Mouse (Mus musculus) bone marrow, adult 2 months (tissue): Measurements from ENCODE around the gene Rcc2.

Source experiments
- CTCF ChIP-seq: fragments of 200-500 bp; IDR thresholded peaks from 2 replicates; pipeline ENCODE4 v1.5.1; 2011; ENCODE audit warnings: low read length, control low read depth; ENCODE audit not compliant: control insufficient read depth, insufficient read depth
- POLR2A ChIP-seq: fragments of 200-500 bp; IDR thresholded peaks from 2 replicates; pipeline ENCODE4 v1.6.1; 2011; ENCODE audit warnings: low read depth, mild to moderate bottlenecking, control low read depth, low read length, borderline replicate concordance; ENCODE audit not compliant: control insufficient read depth

DNA sequence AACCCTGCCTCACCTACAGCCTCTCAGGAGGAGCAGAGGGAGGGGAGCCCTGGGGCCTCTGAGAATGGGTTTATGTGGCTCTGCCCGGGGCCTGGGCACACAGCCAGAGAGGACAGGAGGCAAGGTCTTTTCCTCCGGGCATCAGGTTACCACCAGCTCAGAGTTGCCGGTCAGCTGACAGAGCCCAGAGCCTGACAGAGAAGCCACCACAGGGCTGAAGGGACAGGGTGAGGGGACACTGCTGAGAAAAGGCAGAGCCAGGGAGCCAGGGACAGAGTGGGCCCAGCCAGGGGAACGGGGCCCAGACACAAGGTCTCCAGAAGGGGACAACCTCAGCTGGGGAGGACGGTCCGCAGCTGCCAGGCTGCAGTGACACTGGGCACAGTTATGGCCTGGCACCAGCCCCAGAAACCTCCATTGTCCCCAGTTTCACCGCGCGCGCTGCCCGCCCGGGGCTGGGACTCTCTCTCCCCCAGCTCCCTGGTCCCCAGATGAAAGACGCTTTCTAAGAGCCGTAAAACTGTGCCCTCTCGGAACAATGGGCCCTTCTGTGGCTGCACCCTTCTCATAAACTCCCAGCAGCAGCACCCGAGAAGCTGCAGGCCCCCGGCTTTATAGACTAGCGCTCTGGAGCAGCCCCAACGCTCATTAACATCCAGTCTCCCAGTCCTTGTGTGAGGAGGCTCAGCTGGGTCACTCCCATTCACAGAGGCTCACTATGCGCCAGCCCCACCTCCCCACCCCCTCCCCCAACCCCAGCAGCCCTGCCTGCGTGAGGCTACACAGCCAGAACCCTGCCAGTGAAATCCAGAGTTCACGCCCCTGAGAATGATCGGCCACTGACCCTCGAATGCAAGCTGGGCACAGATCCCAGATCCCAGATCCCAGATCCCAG lies 42.4 kb upstream of the Rcc2 start:
- no peak for TF ChIP-seq CTCF
- no peak for TF ChIP-seq POLR2A
